Mouse (Mus musculus) frontal cortex, postnatal 10 days (tissue): ENCODE data around the gene Trpm8.

Experiments used
- DNase-seq, 2 experiments: peaks; one replicate each; pipeline ENCODE4 v3.0.0; 2022; ENCODE audit warnings: low spot score in 2 of 2, mixed read lengths in 1 of 2

Gene Trpm8

DNA sequence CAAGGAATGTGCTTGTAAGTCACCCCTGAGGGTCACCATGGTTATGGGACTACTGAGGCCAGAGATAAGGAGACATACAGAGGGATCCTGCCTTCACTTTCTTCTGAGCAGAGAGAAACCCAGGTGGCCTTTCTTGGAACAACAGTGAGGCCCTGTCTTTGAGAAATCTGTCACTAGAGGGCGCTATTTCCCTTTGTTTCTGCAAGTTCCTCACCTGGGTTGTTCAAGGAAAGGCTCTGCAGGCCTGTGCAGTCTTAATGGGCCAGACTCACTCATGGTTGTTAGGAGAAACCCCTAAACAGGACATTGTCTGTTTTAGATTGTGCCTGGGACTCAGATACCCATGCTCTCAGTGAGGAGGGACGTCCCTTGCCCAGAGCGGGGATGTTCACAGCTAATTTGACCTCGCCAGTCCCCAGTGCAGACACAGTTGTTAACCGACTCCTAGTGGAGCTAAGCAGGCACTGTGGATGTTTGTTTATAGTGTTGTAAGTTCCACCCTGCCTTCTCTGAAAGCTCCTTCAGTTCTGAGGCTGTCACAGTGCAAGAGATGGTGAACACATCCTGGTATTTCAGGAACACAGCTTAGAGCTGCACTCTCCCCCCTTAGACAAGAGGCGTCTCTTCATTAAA lies 80.1 kb downstream of the Trpm8 start:
- DNase-seq, result peak; percentile 17 to 61

DNA sequence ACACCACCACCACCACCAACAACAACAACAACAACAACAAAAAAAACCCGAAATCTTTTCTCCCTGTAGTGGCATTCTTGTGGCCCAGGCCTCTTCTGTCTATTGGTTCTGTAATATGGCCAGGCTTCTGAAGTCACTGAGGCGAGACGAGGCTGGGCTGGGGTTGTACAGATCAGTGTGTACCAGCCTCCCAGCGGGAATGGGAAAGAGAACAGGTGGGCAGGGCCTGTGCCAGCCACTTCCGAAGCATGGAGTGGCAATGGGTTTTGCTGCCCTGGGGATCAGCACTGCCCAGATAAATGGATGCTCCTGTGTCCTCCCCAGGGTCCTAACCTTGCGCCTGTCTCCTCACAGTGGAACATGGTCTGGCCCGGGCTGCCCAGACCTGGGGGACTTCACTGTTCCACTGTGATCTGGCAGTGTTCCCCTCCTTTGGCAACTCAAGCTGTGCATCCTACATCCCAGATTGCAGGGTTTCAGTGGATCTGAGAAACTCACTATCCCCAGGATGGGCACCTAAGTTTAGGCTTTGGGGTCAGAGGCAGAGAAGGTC lies 80.7 kb downstream of the Trpm8 start:
- DNase-seq, result no peak

DNA sequence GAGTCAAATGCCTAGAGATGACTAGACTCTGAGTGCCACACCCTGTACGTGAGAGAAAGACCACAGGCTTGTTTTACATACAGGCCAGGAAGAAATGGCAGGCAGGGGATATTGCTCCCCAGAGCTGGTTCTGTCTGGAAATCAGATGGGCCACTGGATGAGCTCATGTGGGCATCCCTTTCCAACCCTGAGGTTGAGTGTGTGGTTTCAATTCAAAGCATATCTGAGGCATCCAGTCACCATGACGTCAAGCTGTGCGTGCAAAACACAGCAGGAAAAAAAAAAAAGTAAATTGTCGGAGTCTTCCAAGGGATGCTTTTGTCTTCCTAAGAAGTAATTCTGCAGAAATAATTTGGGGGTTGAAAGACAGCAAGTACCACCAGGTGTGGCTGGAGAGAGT lies 83.6 kb downstream of the Trpm8 start:
- no peak for DNase-seq

DNA sequence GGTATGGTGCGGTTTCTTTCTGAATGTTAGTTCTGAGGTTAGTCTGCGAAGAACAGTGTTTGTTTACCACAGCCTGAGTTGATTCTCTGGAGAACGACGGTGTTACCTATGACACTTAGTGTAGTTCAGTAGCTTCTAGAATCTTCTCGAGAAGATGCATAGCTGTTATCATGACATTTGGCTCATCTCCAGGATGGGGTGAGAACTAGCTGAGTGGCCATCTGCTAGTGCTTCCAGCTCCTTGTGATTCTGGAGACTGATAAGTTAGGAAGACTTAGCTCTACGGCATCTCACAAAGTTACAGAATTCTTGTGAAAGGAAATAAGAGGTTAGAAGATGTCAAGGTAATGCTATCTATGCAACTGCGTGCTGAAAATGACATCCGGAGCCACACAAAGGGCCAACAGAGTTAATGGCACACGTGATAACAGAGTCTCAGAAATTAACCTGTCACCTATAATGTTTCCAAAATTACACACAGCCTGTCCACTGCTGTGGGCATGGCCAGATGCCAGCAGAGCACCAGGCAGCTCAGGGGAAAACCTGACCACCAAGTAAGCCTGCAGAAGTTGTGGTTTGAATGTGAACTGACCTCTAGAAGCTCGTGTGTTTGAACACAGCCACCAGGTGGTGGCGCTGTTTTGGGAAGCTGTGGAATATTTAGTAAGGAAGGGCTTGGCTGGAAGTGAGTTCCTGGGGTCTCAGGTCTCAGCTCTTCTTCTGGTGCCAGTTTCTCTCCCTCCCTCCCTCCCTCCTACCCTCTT lies 89.6 kb downstream of the Trpm8 start:
- no peak for DNase-seq

DNA sequence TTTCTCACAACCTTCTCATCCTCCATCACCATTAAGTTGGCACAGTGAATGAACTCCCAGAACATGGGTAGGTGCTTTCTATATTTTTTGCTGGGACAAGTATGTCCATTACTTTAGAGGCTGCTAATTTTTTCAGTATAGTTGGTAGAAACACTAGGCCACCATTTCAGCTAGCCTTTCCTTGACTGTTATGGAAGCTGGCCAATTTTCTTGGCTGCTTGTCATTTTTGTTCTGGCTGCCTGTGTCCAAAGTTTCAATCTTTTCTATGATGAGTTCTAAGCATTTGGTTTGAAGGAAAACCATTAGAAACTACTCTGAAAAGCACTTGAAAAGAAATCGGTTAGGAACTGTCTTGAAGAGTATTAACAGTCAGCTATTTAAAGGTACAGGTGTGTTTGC lies 101.0 kb downstream of the Trpm8 start:
- no peak for DNase-seq

DNA sequence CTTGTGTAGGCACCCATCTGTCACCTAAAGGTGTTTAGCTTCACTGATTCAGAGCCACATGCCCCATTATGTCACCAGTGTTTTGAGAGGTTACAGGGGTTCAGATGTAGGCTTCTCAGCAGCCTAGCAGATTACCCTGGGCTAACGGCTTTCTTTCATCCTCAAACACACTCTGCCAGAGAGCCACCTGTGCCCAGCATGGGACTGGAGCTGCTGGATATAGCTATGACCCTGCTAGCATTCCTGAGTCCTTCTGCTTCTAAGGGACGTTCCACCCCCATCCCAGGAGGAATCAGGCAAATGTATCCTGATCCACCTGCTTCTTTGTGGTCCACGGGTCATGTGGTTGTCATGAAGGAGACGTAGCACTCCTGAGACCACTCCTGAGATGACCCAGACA lies 114.2 kb downstream of the Trpm8 start:
- no peak for DNase-seq

DNA sequence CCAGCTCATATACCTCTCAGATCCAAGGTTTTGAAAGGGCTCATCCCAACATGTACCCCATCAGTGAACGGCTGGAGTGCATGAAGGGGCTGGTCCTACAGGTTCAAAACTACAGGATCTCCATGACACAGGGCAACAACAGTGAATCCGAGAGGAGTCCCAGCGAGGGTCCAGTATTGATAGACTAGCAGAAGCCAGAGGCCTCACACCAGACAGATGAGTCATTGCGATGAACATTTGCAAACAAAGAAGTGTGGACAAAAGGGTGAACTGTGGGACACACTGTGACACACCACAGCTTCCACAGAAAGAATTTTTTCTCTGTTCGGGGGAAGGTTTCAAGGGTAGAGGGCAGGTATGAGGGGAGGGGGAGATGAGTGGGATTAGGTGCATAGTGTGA lies 115.9 kb downstream of the Trpm8 start:
- no peak for DNase-seq

DNA sequence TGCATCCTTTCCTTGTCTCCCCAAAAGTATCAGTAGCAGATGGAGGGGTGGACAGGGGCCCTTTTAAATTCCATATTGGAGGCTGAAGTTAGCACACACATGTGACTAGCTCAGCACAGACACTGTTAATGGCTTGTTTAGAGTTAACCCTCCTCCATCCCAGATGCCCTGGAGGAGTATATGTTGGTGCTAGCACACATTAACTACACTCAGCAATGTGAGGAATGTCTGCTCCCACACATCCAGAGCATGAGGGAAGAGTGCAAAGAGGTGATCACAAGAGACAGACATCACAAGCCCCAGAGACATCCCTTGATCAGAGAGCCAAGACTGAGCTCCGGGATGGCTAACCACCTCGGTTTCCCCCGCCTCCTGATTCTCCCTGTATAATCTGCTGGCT lies 125.9 kb downstream of the Trpm8 start:
- DNase-seq, result no peak

DNA sequence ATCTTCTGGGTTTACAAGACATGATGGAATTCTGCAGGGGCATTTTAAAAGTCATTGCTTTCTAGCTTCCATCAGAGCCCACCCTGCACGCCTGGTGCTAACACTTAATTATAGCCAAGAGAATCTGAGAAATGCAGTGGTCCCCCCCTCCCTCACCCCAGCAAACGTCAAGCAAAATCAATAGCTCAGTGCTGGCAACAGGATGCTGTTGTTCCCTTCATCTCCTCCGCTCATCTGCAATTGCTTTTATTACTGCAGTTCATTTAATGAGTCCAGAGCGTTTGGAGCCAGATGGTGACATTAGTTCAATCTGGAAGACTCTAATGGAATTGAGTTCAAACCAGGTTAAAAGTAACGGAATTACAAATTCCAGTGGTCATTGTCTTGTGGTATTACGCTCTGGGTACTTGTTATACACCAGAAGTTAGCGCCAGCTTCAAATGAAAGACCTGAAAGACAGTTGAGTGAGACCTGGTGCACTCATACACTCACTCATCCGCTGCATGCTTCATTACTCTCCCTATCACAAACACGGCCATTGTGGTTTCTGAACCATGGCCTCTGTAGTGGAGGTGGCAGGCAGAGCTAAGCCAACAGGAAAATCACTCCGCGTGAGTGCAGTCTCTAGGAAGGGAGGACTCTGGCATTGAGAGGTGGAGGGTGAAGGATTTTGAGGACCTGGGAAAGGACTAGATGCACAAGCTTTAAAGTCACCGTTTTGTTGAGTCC lies 128.8 kb downstream of the Trpm8 start:
- no peak for DNase-seq

DNA sequence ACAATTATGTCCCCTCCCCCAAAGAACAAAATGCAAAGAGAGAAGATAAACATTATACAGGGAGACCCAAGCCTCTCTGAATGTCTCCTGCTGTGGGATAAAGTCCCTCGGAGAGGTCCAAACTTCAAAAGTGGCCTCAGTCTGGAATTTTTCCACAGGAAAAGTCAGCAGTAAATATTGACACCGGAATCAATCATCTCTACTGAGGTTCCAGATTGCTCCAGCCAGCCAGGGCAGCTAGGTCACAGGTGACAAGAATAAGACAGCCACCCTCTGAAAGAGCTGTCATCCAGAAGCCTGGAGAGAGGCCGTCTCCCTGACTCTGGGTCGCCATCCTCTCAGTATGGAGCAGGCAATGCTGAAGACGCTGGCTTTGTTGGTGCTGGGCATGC lies 129.3 kb downstream of the Trpm8 start, which contains the start of gene Spp2:
Spp2 (plus strand) TSS at position 155 of the 392 bp plus-strand sequence.
- no peak for DNase-seq

DNA sequence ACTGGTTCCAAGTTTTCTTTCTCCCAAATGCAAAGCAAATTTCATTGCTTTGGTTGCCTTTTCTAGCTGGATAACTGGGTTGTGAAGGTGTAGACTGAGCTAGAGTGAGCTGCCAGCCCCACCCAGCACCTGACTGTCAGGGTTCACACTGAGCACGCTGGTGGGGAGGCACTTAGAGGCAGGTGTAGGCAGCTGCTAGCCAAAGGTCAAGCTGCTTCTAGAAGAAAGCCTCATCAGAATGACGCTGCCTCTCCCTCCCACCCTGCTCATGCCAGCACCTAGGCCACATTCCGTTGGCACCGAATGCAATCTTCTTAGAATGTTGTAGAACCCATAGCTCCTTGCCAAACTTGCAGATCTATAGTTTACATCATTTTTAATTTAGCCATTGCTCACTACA lies 130.9 kb downstream of the Trpm8 start:
- DNase-seq, result no peak

DNA sequence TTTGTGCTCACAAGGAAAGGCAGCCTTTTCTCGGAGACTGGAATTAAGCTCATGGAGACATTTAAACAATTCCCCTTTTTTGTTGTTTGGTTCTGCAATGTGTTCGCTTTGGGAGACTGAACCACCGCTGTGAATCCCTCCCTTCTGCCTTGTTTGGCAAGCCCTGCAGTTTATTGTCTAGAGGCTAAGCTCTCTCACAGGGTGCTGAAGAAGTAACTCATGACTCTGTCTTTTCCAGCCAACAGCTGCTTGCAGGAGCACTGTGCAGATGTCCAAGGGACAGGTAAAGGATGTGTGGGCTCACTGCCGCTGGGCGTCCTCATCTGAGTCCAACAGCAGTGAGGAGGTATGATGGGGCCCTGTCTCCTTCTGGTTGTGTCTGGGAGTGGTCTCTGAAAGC lies 134.6 kb downstream of the Trpm8 start:
- DNase-seq, result no peak

DNA sequence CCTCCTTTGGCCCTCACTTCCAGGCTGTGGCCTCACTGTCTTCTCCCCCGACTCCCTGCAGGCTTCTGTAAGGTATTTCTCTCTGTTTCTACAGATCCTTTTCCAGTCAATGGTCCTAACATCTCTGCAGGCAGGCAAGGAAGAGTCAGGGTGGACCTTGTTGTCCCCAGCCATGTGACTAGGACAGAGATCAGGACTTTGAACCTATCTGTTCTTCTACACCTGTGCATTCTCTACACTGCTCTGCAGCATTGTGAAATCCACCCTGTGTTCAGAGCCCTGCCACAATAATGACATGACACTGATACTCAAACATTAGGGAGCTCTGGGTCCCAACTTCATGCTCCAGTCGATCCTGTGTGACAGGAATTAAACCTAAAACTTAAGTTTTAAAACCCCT lies 141.5 kb downstream of the Trpm8 start:
- no peak for DNase-seq

DNA sequence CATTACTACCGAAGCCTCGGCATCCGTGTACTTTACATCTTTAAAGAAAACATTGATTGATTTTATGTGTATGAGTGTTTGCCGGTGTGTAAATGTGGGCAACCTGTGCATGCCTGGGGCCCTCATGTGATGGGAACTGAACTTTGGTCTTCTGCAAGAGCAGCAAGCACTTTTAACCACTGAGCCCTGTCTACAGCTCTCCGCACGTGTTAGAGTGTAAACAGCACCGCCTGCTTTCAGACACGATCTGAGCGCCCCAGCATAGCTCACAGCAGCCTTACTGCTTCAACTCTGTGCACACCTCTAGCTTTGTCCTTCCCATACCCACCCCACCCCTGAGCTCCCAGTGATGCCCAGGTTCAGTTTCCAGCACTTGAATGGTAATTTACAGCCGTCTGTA lies 144.6 kb downstream of the Trpm8 start:
- DNase-seq, result no peak

DNA sequence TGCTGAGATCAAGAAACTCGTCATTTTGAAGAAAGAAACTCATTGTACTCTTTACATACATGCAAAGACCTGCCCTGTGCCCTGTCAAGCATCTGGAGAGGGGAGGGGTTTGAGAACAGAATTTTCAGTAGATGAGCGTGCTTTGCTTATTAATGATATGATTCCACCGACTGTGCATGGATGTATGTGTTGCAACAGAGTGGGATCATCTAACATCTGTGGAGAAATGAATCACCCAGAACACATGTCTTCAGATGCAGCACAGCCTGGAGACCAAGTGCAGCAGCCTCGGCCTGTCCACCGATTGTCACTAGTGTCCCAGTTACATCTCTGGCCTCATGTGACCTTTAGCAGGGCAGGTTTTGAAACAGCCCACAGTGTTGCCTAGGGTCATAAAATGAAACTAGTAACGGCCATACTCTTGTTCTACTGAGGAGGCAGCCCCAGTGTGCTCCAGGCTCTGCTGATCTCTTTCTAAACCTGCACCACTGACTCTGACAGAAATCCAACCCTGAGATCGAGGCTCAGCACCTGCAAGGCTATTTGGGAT lies 145.5 kb downstream of the Trpm8 start:
- DNase-seq, result no peak

DNA sequence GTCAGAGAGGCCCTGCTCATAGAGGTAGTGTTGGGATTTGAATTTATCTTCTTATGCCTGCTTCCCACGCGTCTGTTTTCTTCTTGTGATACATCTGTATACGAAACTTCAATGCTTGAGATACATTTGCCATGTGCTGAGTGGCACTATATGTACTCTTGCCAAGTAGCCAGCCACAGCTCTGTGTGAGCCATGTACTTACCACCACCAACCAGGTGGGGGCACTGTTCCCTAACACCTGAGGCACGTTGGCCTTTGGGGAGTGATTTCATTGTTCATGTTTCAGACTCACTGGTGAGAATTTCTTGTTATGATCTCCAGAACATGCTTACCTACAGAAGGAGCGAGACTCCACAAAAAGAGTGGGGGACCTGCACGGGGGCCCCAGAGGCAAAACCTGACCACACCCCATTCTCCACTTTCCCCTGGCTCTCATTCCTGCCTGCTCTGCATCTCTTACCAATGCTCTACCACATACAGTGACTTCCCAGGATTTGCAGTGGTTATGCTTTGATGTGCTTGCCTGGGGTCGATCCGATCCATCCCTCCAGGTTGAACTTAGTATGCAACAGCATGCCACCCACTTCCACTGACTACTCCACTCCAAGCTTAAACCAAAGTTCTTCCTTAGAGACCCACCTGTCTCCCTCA lies 147.3 kb downstream of the Trpm8 start:
- peak; percentile 51 to 72 for DNase-seq

DNA sequence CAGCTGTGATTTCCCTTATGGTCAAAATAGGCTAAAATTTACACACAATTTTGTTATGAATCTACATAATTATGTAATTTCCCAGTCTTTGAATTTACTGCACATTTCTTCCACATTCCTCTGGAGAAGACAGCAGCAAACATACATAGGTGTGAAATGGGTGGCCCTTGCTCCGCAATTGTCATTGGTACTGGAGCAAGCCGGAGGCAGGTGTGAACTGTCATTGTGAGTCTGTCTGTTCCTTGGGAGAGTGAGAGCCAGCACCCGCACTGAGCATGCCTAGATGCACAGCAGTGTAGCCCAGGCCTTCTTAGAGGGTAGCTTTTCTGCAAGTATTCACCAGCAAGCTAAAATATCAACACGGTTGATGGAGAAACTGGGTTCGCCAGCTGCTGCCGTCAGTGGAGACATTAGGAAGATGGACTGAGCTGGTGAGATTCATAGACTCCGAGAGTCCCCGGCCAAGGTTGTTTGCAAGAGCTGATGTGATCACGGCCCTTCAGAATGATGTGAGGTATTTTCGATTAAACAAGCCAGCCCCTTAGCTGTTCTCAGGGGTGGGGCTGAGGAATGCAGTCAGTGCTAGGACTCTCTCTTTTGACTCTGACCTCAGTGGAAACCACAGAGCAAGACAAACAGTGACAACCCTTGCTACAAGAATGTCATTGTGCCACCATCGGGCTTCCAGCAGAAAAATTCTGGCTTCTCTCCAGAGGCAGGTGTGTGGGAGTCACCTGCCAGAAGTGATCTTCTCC lies 150.7 kb downstream of the Trpm8 start:
- no peak for DNase-seq

DNA sequence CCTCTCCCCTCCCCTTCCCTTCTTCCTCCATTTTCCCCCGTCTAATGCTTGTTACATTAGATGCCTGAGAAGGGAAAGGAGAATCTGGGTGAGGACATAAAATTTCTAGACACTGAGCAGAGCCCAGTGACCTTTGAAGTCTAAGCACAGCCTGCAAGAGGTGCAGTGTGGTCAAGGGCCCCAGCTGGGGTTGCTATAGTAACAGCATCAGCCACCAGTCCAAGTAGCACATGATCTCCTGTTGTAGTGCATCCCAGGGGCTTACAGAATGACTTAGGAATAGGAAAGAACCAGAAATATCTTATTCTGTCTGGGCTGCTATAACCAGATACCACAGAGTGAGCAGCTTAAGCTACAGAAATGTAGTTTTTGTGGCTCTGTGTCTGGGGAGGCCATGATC lies 152.0 kb downstream of the Trpm8 start:
- no peak for DNase-seq

DNA sequence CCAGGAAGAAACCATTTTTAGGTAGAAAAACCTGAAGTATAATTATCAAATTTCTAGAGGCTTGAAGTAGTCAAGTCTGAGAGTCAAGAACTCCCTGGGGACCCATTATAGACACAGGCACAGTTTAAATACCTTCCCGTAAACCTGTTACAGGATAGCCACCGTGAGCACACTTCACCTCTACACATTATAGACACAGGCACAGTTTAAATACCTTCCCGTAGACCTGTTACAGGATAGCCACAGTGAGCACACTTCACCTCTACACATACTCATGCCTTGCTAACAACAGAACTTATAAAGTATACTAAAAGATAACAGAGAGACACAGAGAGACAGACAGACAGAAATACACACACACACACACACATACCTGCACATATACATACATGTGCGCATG lies 153.8 kb downstream of the Trpm8 start:
- no peak for DNase-seq

DNA sequence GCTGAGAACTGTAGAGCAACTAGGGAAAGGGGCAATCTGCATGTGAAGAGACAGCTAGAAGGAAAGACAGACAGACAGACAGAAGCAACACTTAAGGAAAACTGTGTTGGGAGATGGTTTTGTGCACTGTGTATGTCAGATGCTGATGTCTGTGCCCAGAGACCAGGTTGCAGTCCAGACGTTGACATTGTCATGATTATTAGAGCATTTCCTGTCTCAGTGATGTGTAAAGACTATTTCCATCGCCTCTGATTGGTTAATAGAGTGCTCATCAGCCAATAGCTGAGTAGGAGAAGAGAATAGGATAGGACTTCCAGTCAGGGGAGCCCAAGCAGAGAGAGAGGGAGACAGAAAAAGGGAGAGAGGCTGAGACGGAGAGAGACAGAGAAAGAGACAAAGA lies 155.1 kb downstream of the Trpm8 start:
- DNase-seq, result no peak
